Mouse (Mus musculus) liver, embryonic 12.5 days (tissue): ENCODE measurements around the gene Terf2. TPM values are rescaled to one million over a fixed set of nuclear protein-coding genes. Genes with fewer than 3 reads are reported as not detected.
"Not testable (repeated sequence)": the region's sequence is repeated elsewhere in the genome, so short reads cannot be mapped to it uniquely, and the experiment has no call there.

Experiments used
- ATAC-seq: fragments of 200-750 bp; cut with Nextera tagmentation; 2 replicates; pipeline ENCODE4 v1.8.0; 2017; ENCODE audit warnings: moderate number of reproducible peaks, mild to moderate bottlenecking, moderate library complexity
- H3K27ac ChIP-seq: fragments of 300-500 bp; sonication (generic); 2 replicates; pipeline ENCODE4 v1.5.1; 2016; ENCODE audit warnings: mild to moderate bottlenecking
- H3K27me3 ChIP-seq: fragments of 300-500 bp; sonication (generic); replicated peaks from 2 replicates; pipeline ENCODE4 v1.6.1; 2016; ENCODE audit warnings: mild to moderate bottlenecking, moderate library complexity
- H3K36me3 ChIP-seq: fragments of 300-500 bp; sonication (generic); 2 replicates; pipeline ENCODE4 v1.6.1; 2016; ENCODE audit warnings: mild to moderate bottlenecking, moderate library complexity
- H3K4me1 ChIP-seq: fragments of 300-500 bp; sonication (generic); 2 replicates; pipeline ENCODE4 v1.6.1; 2016
- H3K4me2 ChIP-seq: fragments of 300-500 bp; sonication (generic); 2 replicates; pipeline ENCODE4 v1.6.1; 2016; ENCODE audit warnings: mild to moderate bottlenecking, moderate library complexity
- H3K4me3 ChIP-seq: fragments of 300-500 bp; sonication (generic); 2 replicates; pipeline ENCODE4 v1.5.1; 2016; ENCODE audit warnings: mild to moderate bottlenecking, moderate library complexity
- H3K9ac ChIP-seq: fragments of 300-500 bp; sonication (generic); 2 replicates; pipeline ENCODE4 v1.6.1; 2016; ENCODE audit warnings: mild to moderate bottlenecking, moderate library complexity
- H3K9me3 ChIP-seq: fragments of 300-500 bp; sonication (generic); replicated peaks from 2 replicates; pipeline ENCODE4 v1.6.1; 2016; ENCODE audit warnings: mild to moderate bottlenecking, moderate library complexity
- WGBS: fragments of 180-500 bp; shearing (Covaris S2); methylation state at CpG from one replicate; pipeline ENCODE4 v1.1.7; 2016; ENCODE audit not compliant: insufficient replicate concordance; 5-methylcytosine and 5-hydroxymethylcytosine counted together
- polyA plus RNA-seq: library from polyadenylated mRNA; unstranded; fragments of >200 nt; fragmentation: Nextera tagmentation; extraction: Ambion mirVana; gene quantifications from 2 replicates; pipeline ENCODE4 v1.2.1, GENCODE M21; 2016

Terf2 gene
- polyA plus RNA-seq, 1 experiment from 2014 or later: 11.5 TPM

- no peaks in the 10 kb centered on the region for H3K27me3 ChIP-seq
- peaks cover 83% of the 10 kb centered on the region for H3K36me3 ChIP-seq
- H3K9me3 ChIP-seq: no peaks in the 10 kb centered on the region; the same call in 1 of the 2 replicates
- H3K27ac ChIP-seq: no peak overlapping the region
- H3K4me1 ChIP-seq: peaks cover 45% of the 10 kb centered on the region
- WGBS: 66% methylated on average over 5 of the region's 5 CpGs
- peak overlapping the region; percentile 96 for H3K4me2 ChIP-seq
- H3K4me3 ChIP-seq: peak overlapping the region; percentile 80; the same call in 1 of the 2 replicates
- H3K9ac ChIP-seq: 0 out of 2 replicates have a peak overlapping the region, but pooled peaks have one; percentile 87
- no peak for ATAC-seq
Observed at GRCm38 (mm10) chr8:107046976-107047375, 49.4 kb downstream of the Terf2 start.

GRCm38 (mm10) chr8:107045478-107045877 is 50.9 kb downstream of the Terf2 start:
- H3K27me3 ChIP-seq: no peaks in the 10 kb centered on the region
- H3K27ac ChIP-seq: no peak overlapping the region
- H3K4me3 ChIP-seq: no peak overlapping the region
- H3K36me3 ChIP-seq: peaks cover 83% of the 10 kb centered on the region
- no peak overlapping the region for H3K9ac ChIP-seq
- WGBS: 88% methylated on average over 6 of the region's 6 CpGs
- H3K4me1 ChIP-seq: peaks cover 45% of the 10 kb centered on the region
- H3K4me2 ChIP-seq: no peak overlapping the region
- no peaks in the 10 kb centered on the region for H3K9me3 ChIP-seq
- no peak for ATAC-seq

- WGBS: 64% methylated on average over 7 of the region's 7 CpGs
- Histone ChIP-seq H3K9ac (no peak overlapping the region), H3K27me3 (no peaks in the 10 kb centered on the region), H3K27ac (no peak overlapping the region), H3K4me1 (peaks cover 4% of the 10 kb centered on the region), H3K4me3 (no peak overlapping the region), H3K9me3 (no peaks in the 10 kb centered on the region), H3K4me2 (no peak overlapping the region), H3K36me3 (peaks cover 87% of the 10 kb centered on the region)
- no peak for ATAC-seq
Observed at GRCm38 (mm10) chr8:107040632-107041031, 55.7 kb downstream of the Terf2 start.

GRCm38 (mm10) chr8:107036626-107037025 is 59.7 kb downstream of the Terf2 start:
- Histone ChIP-seq H3K36me3 (peaks cover 51% of the 10 kb centered on the region), H3K9ac (no peak overlapping the region), H3K27ac (no peak overlapping the region), H3K4me3 (no peak overlapping the region), H3K9me3 (no peaks in the 10 kb centered on the region), H3K27me3 (no peaks in the 10 kb centered on the region), H3K4me1 (peaks cover 17% of the 10 kb centered on the region), H3K4me2 (no peak overlapping the region)
- 76% methylated on average over 8 of the region's 8 CpGs for WGBS
- no peak for ATAC-seq

GRCm38 (mm10) chr8:107035641-107036040 is 60.7 kb downstream of the Terf2 start:
- Histone ChIP-seq H3K27ac (no peak overlapping the region), H3K4me3 (no peak overlapping the region), H3K4me2 (no peak overlapping the region), H3K36me3 (peaks cover 41% of the 10 kb centered on the region), H3K9me3 (no peaks in the 10 kb centered on the region), H3K27me3 (no peaks in the 10 kb centered on the region), H3K9ac (no peak overlapping the region), H3K4me1 (peaks cover 21% of the 10 kb centered on the region)
- 80% methylated on average over 3 of the region's 3 CpGs for WGBS
- no peak for ATAC-seq

GRCm38 (mm10) chr8:107033609-107034008 is 62.7 kb downstream of the Terf2 start:
- H3K9ac ChIP-seq, H3K4me2 ChIP-seq, H3K9me3 ChIP-seq, H3K27ac ChIP-seq, H3K4me3 ChIP-seq, H3K27me3 ChIP-seq, ATAC-seq: not testable (repeated sequence)
- Histone ChIP-seq H3K4me1 (peaks cover 39% of the 10 kb centered on the region), H3K36me3 (peaks cover 21% of the 10 kb centered on the region)
- 85% methylated on average over 2 of the region's 2 CpGs for WGBS

GRCm38 (mm10) chr8:107031577-107032090 is 64.7 kb downstream of the Terf2 start:
- Histone ChIP-seq H3K9ac (peak overlapping the region; percentile 92), H3K36me3 (peaks cover 10% of the 10 kb centered on the region), H3K9me3 (no peaks in the 10 kb centered on the region), H3K27ac (peak overlapping the region; percentile 83), H3K4me3 (peak overlapping the region; percentile 87), H3K4me1 (peaks cover 44% of the 10 kb centered on the region), H3K4me2 (peak overlapping the region; percentile 77), H3K27me3 (no peaks in the 10 kb centered on the region)
- no peak for ATAC-seq
- WGBS: 0% methylated on average over 40 of the region's 40 CpGs

- no peaks in the 10 kb centered on the region for H3K27me3 ChIP-seq
- peaks cover 44% of the 10 kb centered on the region for H3K4me1 ChIP-seq
- peak within 1 kb of the TSS; percentile 87 for H3K4me3 ChIP-seq
- peak within 1 kb of the TSS; percentile 92 for H3K9ac ChIP-seq
- peak; percentile 95 for ATAC-seq
- H3K4me2 ChIP-seq: peak within 1 kb of the TSS; percentile 77
- 0 out of 2 replicates have a peak, but pooled peaks cover 5% of the 10 kb centered on the region for H3K36me3 ChIP-seq
- peak within 1 kb of the TSS; percentile 83 for H3K27ac ChIP-seq
- WGBS: 4% methylated on average over 66 of the region's 66 CpGs
- H3K9me3 ChIP-seq: no peaks in the 10 kb centered on the region
Observed at GRCm38 (mm10) chr8:107030650-107031576, 65.4 kb downstream of the Terf2 start, which contains the start of gene Vps4a. Gene Vps4a (plus strand): TSS chr8:107031222.

GRCm38 (mm10) chr8:107030058-107030457 is 66.3 kb downstream of the Terf2 start:
- Histone ChIP-seq H3K27ac (peak overlapping the region; percentile 83), H3K4me2 (peak overlapping the region; percentile 77), H3K27me3 (no peaks in the 10 kb centered on the region), H3K4me3 (no peak overlapping the region), H3K4me1 (peaks cover 44% of the 10 kb centered on the region), H3K9me3 (no peaks in the 10 kb centered on the region), H3K9ac (no peak overlapping the region), H3K36me3 (no peaks in the 10 kb centered on the region)
- WGBS: 53% methylated on average over 5 of the region's 5 CpGs
- no peak for ATAC-seq

- no peaks in the 10 kb centered on the region for H3K9me3 ChIP-seq
- no peak overlapping the region for H3K9ac ChIP-seq
- H3K4me2 ChIP-seq: no peak overlapping the region
- ATAC-seq: no peak
- peaks cover 44% of the 10 kb centered on the region for H3K4me1 ChIP-seq
- WGBS: 70% methylated on average over 3 of the region's 3 CpGs
- no peak overlapping the region for H3K27ac ChIP-seq
- H3K27me3 ChIP-seq: no peaks in the 10 kb centered on the region
- H3K4me3 ChIP-seq: no peak overlapping the region
- H3K36me3 ChIP-seq: no peaks in the 10 kb centered on the region
Observed at GRCm38 (mm10) chr8:107029310-107029709, 67.0 kb downstream of the Terf2 start.

GRCm38 (mm10) chr8:107023479-107023878 is 72.9 kb downstream of the Terf2 start:
- no peak overlapping the region for H3K4me3 ChIP-seq
- no peaks in the 10 kb centered on the region for H3K36me3 ChIP-seq
- H3K27ac ChIP-seq: no peak overlapping the region
- peaks cover 4% of the 10 kb centered on the region for H3K4me1 ChIP-seq
- H3K9ac ChIP-seq: no peak overlapping the region
- 70% methylated on average over 8 of the region's 8 CpGs for WGBS
- no peaks in the 10 kb centered on the region for H3K27me3 ChIP-seq
- H3K4me2 ChIP-seq: no peak overlapping the region
- no peaks in the 10 kb centered on the region for H3K9me3 ChIP-seq
- ATAC-seq: no peak
